Mouse (Mus musculus): Measurements from ENCODE around the gene Cux1. TPM values are rescaled to one million over a fixed set of nuclear protein-coding genes. Genes with fewer than 3 reads are reported as not detected.
A peak's percentile ranks its signal among the peaks of the same experiment; 100 is the strongest.

The Cux1 gene
- polyA plus RNA-seq, 1 experiment = 42.1 TPM

DNA sequence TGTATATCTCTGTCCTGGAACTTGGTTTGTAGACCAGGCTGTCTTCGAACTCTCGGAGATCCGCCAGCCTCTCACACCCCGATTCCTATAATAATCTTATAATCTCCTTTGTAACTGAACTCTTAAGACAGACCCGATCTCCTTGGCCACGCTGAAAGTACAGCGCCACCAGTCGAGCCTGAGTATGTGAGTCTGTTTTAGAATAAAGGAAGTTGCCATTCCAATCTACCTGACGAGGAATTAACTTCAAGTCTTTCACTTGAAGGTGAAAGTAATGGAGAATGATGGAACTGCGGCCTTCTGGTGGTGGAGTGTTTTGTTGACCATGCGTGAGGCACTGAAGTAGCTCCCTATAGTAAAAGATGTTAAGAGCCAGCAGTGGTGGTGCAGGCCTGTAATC lies 367.8 kb downstream of the Cux1 start:
- H3K4me3 ChIP-seq (ENCODE audit: low read depth, low read length) = peak overlapping the region; percentile 98; the same call in 1 of the 2 replicates
- H3K27ac ChIP-seq (ENCODE audit: insufficient read depth, low read depth, low read length) = 0 out of 2 replicates have a peak overlapping the region, but pooled peaks have one; percentile 18
- peaks cover 18% of the 10 kb centered on the region for H3K36me3 ChIP-seq (ENCODE audit: control insufficient read depth, insufficient read depth, low read length)
- TF ChIP-seq CTCF (IDR thresholded peaks at IDR 0.05; ENCODE audit: extremely low read depth, insufficient read length, insufficient replicate concordance, low read depth, low read length) (no peak), POLR2A (IDR thresholded peaks at IDR 0.05; ENCODE audit: low read depth, low read length) (no peak)
- WGBS = 20% methylated on average over 11 of the region's 11 CpGs
- 0 out of 2 replicates have a peak, but pooled peaks cover 8% of the 10 kb centered on the region for H3K4me1 ChIP-seq (ENCODE audit: control insufficient read depth, insufficient read depth, insufficient read length, low read length)
- H3K27me3 ChIP-seq (ENCODE audit: control insufficient read depth, insufficient read depth, low read length) = no peaks in the 10 kb centered on the region

DNA sequence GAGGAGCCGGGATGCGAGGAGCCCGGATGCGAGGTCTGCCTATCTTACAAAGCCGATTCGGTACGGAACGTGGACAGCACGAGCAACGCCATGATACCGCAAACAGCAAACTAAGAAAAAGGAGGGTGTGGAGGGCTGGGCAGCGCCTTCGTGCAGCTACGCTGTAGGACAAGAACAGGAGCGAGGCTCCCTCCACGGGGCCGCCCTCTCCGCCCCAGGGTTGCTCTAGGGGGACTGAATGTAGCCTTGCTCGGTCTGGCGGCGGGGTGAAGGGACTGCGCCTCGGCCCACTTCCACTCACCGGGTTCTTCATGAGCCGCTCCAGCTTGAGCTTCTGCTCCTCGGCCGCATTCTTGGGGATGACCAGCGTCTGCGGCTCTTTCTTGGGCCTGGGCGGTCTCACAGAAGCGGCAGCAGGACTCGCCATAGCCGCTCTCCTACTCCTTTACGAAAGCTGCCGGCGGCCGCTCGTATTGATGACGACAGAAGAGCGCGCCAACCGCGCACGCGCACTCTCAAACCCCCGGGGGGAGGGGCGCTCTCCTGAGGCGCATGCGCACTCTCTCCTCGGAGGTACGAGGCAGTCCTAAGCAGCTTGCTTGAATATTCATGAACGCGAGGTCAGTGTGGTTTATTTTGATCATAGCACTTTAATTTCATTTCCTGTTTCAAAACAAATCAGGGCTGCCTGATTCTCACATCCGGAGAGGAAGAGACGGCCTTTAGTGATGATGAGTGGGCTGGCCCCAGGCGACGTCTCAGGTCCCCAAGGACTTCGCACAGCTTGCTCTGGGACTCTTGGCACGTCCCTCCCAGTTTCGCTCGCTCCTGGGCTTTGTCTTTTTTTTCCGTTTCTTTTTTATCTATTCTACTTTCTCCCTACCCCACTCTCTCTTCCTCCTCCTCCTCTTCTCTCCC lies 368.6 kb downstream of the Cux1 start, which contains the start of gene Prkrip1:
Gene Prkrip1, minus strand, starts transcription at position 490 of the 918 bp plus-strand sequence.
- under 1% methylated on average over 62 of the region's 62 CpGs for WGBS

More for the DNA sequence above, 368.6 kb downstream of the Cux1 start, which contains the start of gene Prkrip1:
- 0 out of 2 replicates have a peak, but pooled peaks cover 8% of the 10 kb centered on the region for H3K4me1 ChIP-seq (ENCODE audit: control insufficient read depth, insufficient read depth, insufficient read length, low read length)
- H3K27ac ChIP-seq (ENCODE audit: insufficient read depth, low read depth, low read length) = peak within 1 kb of the TSS; percentile 62
- TF ChIP-seq CTCF (IDR thresholded peaks at IDR 0.05; ENCODE audit: extremely low read depth, insufficient read length, insufficient replicate concordance, low read depth, low read length) = no peak
- TF ChIP-seq POLR2A (IDR thresholded peaks at IDR 0.05; ENCODE audit: low read depth, low read length) = peak; percentile 36; the same call in 1 of the 2 replicates
- peak within 1 kb of the TSS; percentile 98 for H3K4me3 ChIP-seq (ENCODE audit: low read depth, low read length)
- H3K36me3 ChIP-seq (ENCODE audit: control insufficient read depth, insufficient read depth, low read length) = peaks cover 26% of the 10 kb centered on the region
- H3K27me3 ChIP-seq (ENCODE audit: control insufficient read depth, insufficient read depth, low read length) = no peaks in the 10 kb centered on the region

Other genes starting within 250 kb of the Cux1 start
- not detected in 2 replicates for gene Myl10, start 125.7 kb upstream of the Cux1 start, polyA plus RNA-seq (2012; rRNA removed)